Mouse (Mus musculus) forebrain, embryonic 13.5 days (tissue): ENCODE measurements around the gene Ppp4r1. TPM values are rescaled to one million over a fixed set of nuclear protein-coding genes. Genes with fewer than 3 reads are reported as not detected.

Experiments
- ATAC-seq: fragments of 200-750 bp; cut with Nextera tagmentation; 2 replicates; pipeline ENCODE4 v1.8.0; 2017
- H3K27ac ChIP-seq: fragments of 300-500 bp; sonication (generic); 2 replicates; pipeline ENCODE4 v1.5.1; 2015; ENCODE audit warnings: inconsistent platforms, mild to moderate bottlenecking, moderate library complexity
- H3K27me3 ChIP-seq: fragments of 300-500 bp; sonication (generic); 2 replicates; pipeline ENCODE4 v1.6.1; 2015; ENCODE audit warnings: mild to moderate bottlenecking, inconsistent platforms
- H3K36me3 ChIP-seq: fragments of 300-500 bp; sonication (generic); 2 replicates; pipeline ENCODE4 v1.6.1; 2015; ENCODE audit warnings: mild to moderate bottlenecking, inconsistent platforms; ENCODE audit not compliant: poor library complexity, severe bottlenecking
- H3K4me1 ChIP-seq: fragments of 300-500 bp; sonication (generic); 2 replicates; pipeline ENCODE4 v1.6.1; 2015; ENCODE audit warnings: inconsistent platforms
- H3K4me2 ChIP-seq: fragments of 300-500 bp; sonication (generic); 2 replicates; pipeline ENCODE4 v1.6.1; 2015; ENCODE audit warnings: inconsistent platforms, mild to moderate bottlenecking, moderate library complexity
- H3K4me3 ChIP-seq: fragments of 300-500 bp; sonication (generic); 2 replicates; pipeline ENCODE4 v1.5.1; 2015; ENCODE audit warnings: mild to moderate bottlenecking, inconsistent platforms
- H3K9ac ChIP-seq: fragments of 300-500 bp; sonication (generic); 2 replicates; pipeline ENCODE4 v1.6.1; 2015; ENCODE audit warnings: mild to moderate bottlenecking, inconsistent platforms
- H3K9me3 ChIP-seq: fragments of 300-500 bp; sonication (generic); replicated peaks from 2 replicates; pipeline ENCODE4 v1.6.1; 2016; ENCODE audit warnings: inconsistent platforms
- WGBS: fragments of 180-500 bp; shearing (Covaris S2); methylation state at CpG from one replicate; pipeline ENCODE4 v1.1.7; 2015; 5-methylcytosine and 5-hydroxymethylcytosine counted together
- polyA plus RNA-seq: library from polyadenylated mRNA; unstranded; fragments of >200 nt; fragmentation: Nextera tagmentation; extraction: Ambion mirVana; gene quantifications from 2 replicates; pipeline ENCODE4 v1.2.1, GENCODE M21; 2015

The Ppp4r1 gene
- polyA plus RNA-seq, 1 experiment from 2014 or later: 46.5 TPM

GRCm38 (mm10) chr17:65822423-65822822 is 40.0 kb downstream of the Ppp4r1 start:
- ATAC-seq: no peak
- H3K9me3 ChIP-seq: no peaks in the 10 kb centered on the region
- WGBS: 89% methylated on average over 5 of the region's 5 CpGs
- no peak overlapping the region for H3K4me3 ChIP-seq
- no peak overlapping the region for H3K4me2 ChIP-seq
- H3K4me1 ChIP-seq: peaks cover 5% of the 10 kb centered on the region; the same call in 1 of the 2 replicates
- H3K27me3 ChIP-seq: no peaks in the 10 kb centered on the region
- no peak overlapping the region for H3K27ac ChIP-seq
- H3K9ac ChIP-seq: no peak overlapping the region
- H3K36me3 ChIP-seq: peaks cover 70% of the 10 kb centered on the region

- Histone ChIP-seq H3K9ac (no peak overlapping the region), H3K4me2 (no peak overlapping the region), H3K4me3 (no peak overlapping the region), H3K4me1 (peaks cover 14% of the 10 kb centered on the region), H3K9me3 (no peaks in the 10 kb centered on the region), H3K27me3 (no peaks in the 10 kb centered on the region), H3K36me3 (peaks cover 73% of the 10 kb centered on the region), H3K27ac (no peak overlapping the region)
- 94% methylated on average over 10 of the region's 10 CpGs for WGBS
- no peak for ATAC-seq
Observed at GRCm38 (mm10) chr17:65824246-65824645, 41.9 kb downstream of the Ppp4r1 start.

- Histone ChIP-seq H3K27me3 (no peaks in the 10 kb centered on the region), H3K27ac (no peak overlapping the region), H3K9me3 (no peaks in the 10 kb centered on the region), H3K4me3 (no peak overlapping the region), H3K36me3 (peaks cover 82% of the 10 kb centered on the region), H3K4me1 (peaks cover 14% of the 10 kb centered on the region), H3K4me2 (no peak overlapping the region), H3K9ac (no peak overlapping the region)
- 60% methylated on average over 9 of the region's 9 CpGs for WGBS
- no peak for ATAC-seq
Observed at GRCm38 (mm10) chr17:65826257-65826656, 43.9 kb downstream of the Ppp4r1 start.

- Histone ChIP-seq H3K4me2 (no peak overlapping the region), H3K4me3 (no peak overlapping the region), H3K27ac (no peak overlapping the region; the same call in none of the 2 replicates), H3K9ac (no peak overlapping the region), H3K36me3 (peaks cover 82% of the 10 kb centered on the region), H3K27me3 (no peaks in the 10 kb centered on the region), H3K9me3 (no peaks in the 10 kb centered on the region), H3K4me1 (peaks cover 14% of the 10 kb centered on the region)
- WGBS: 54% methylated on average over 16 of the region's 16 CpGs
- no peak; the same call in 1 of the 2 replicates for ATAC-seq
Observed at GRCm38 (mm10) chr17:65827119-65827840, 44.9 kb downstream of the Ppp4r1 start.

- no peak overlapping the region for H3K9ac ChIP-seq
- ATAC-seq: no peak; the same call in 1 of the 2 replicates
- 89% methylated on average over 5 of the region's 5 CpGs for WGBS
- no peak overlapping the region for H3K4me3 ChIP-seq
- H3K27ac ChIP-seq: no peak overlapping the region; the same call in 1 of the 2 replicates
- peaks cover 14% of the 10 kb centered on the region for H3K4me1 ChIP-seq
- H3K4me2 ChIP-seq: no peak overlapping the region
- no peaks in the 10 kb centered on the region for H3K9me3 ChIP-seq
- no peaks in the 10 kb centered on the region for H3K27me3 ChIP-seq
- H3K36me3 ChIP-seq: peaks cover 82% of the 10 kb centered on the region
Observed at GRCm38 (mm10) chr17:65827904-65828303, 45.5 kb downstream of the Ppp4r1 start.

- Histone ChIP-seq H3K4me3 (no peak overlapping the region), H3K27ac (no peak overlapping the region), H3K4me1 (peaks cover 14% of the 10 kb centered on the region), H3K36me3 (peaks cover 89% of the 10 kb centered on the region), H3K9ac (no peak overlapping the region), H3K4me2 (no peak overlapping the region), H3K27me3 (no peaks in the 10 kb centered on the region), H3K9me3 (no peaks in the 10 kb centered on the region)
- ATAC-seq: no peak
- 95% methylated on average over 11 of the region's 11 CpGs for WGBS
Observed at GRCm38 (mm10) chr17:65828951-65829350, 46.6 kb downstream of the Ppp4r1 start.

- no peak overlapping the region for H3K9ac ChIP-seq
- H3K4me2 ChIP-seq: no peak overlapping the region
Observed at GRCm38 (mm10) chr17:65830216-65830863, 48.0 kb downstream of the Ppp4r1 start.

GRCm38 (mm10) chr17:65833891-65834290 is 51.5 kb downstream of the Ppp4r1 start:
- Histone ChIP-seq H3K9me3 (no peaks in the 10 kb centered on the region), H3K4me3 (no peak overlapping the region), H3K36me3 (peaks cover 97% of the 10 kb centered on the region), H3K9ac (no peak overlapping the region), H3K4me1 (0 out of 2 replicates have a peak, but pooled peaks cover 3% of the 10 kb centered on the region), H3K4me2 (no peak overlapping the region), H3K27ac (no peak overlapping the region), H3K27me3 (no peaks in the 10 kb centered on the region)
- WGBS: 95% methylated on average over 3 of the region's 3 CpGs
- ATAC-seq: no peak

More at GRCm38 (mm10) chr17:65830216-65830863, 48.0 kb downstream of the Ppp4r1 start:
- H3K4me1 ChIP-seq: peaks cover 14% of the 10 kb centered on the region
- H3K27ac ChIP-seq: no peak overlapping the region
- no peaks in the 10 kb centered on the region for H3K9me3 ChIP-seq
- WGBS: 90% methylated on average over 13 of the region's 13 CpGs
- H3K36me3 ChIP-seq: peaks cover 86% of the 10 kb centered on the region
- no peaks in the 10 kb centered on the region for H3K27me3 ChIP-seq
- no peak for ATAC-seq
- no peak overlapping the region for H3K4me3 ChIP-seq

GRCm38 (mm10) chr17:65836746-65837145 is 54.4 kb downstream of the Ppp4r1 start:
- no peak overlapping the region for H3K9ac ChIP-seq
- H3K9me3 ChIP-seq: no peaks in the 10 kb centered on the region
- no peak overlapping the region for H3K4me3 ChIP-seq
- peaks cover 95% of the 10 kb centered on the region for H3K36me3 ChIP-seq
- 0 out of 2 replicates have a peak, but pooled peaks cover 3% of the 10 kb centered on the region for H3K4me1 ChIP-seq
- WGBS: 94% methylated on average over 3 of the region's 3 CpGs
- no peak overlapping the region for H3K27ac ChIP-seq
- no peak for ATAC-seq
- no peak overlapping the region for H3K4me2 ChIP-seq
- H3K27me3 ChIP-seq: no peaks in the 10 kb centered on the region

GRCm38 (mm10) chr17:65839541-65840256 is 57.3 kb downstream of the Ppp4r1 start:
- Histone ChIP-seq H3K27me3 (no peaks in the 10 kb centered on the region), H3K4me1 (0 out of 2 replicates have a peak, but pooled peaks cover 3% of the 10 kb centered on the region), H3K36me3 (peaks cover 92% of the 10 kb centered on the region), H3K4me3 (no peak overlapping the region), H3K4me2 (no peak overlapping the region), H3K9ac (no peak overlapping the region), H3K9me3 (no peaks in the 10 kb centered on the region), H3K27ac (no peak overlapping the region)
- ATAC-seq: no peak
- WGBS: 89% methylated on average over 7 of the region's 7 CpGs

GRCm38 (mm10) chr17:65842669-65843381 is 60.5 kb downstream of the Ppp4r1 start:
- no peaks in the 10 kb centered on the region for H3K27me3 ChIP-seq
- no peak overlapping the region for H3K9ac ChIP-seq
- no peak for ATAC-seq
- no peak overlapping the region; the same call in 1 of the 2 replicates for H3K27ac ChIP-seq
- H3K4me3 ChIP-seq: no peak overlapping the region
- 88% methylated on average over 10 of the region's 10 CpGs for WGBS
- H3K4me2 ChIP-seq: no peak overlapping the region
- 0 out of 2 replicates have a peak, but pooled peaks cover 2% of the 10 kb centered on the region for H3K4me1 ChIP-seq
- no peaks in the 10 kb centered on the region for H3K9me3 ChIP-seq
- H3K36me3 ChIP-seq: peaks cover 74% of the 10 kb centered on the region
